Mouse (Mus musculus) kidney, embryonic 16.5 days (tissue): ENCODE data around the gene Dcbld2. TPM values are rescaled to one million over a fixed set of nuclear protein-coding genes. Genes with fewer than 3 reads are reported as not detected.

Source experiments
- ATAC-seq: fragments of 200-750 bp; cut with Nextera tagmentation; 2 replicates; pipeline ENCODE4 v1.8.0; 2017; ENCODE audit warnings: moderate TSS enrichment; ENCODE audit not compliant: low FRiP score, low TSS enrichment
- H3K27ac ChIP-seq: fragments of 300-500 bp; sonication (generic); 2 replicates; pipeline ENCODE4 v1.5.1; 2014; ENCODE audit warnings: low read length
- H3K27me3 ChIP-seq: fragments of 300-500 bp; sonication (generic); 2 replicates; pipeline ENCODE4 v1.6.1; 2014; ENCODE audit warnings: low read length, control low read depth, mixed read lengths; ENCODE audit not compliant: insufficient read depth
- H3K36me3 ChIP-seq: fragments of 300-500 bp; sonication (generic); 2 replicates; pipeline ENCODE4 v1.6.1; 2014; ENCODE audit warnings: low read length, control low read depth, mixed read lengths; ENCODE audit not compliant: insufficient read depth
- H3K4me1 ChIP-seq: fragments of 300-500 bp; sonication (generic); 2 replicates; pipeline ENCODE4 v1.6.1; 2014; ENCODE audit warnings: low read length, control low read depth, mixed read lengths; ENCODE audit not compliant: insufficient read depth
- H3K4me2 ChIP-seq: fragments of 300-500 bp; sonication (generic); replicated peaks from 2 replicates; pipeline ENCODE4 v1.6.1; 2014; ENCODE audit warnings: low read depth, low read length
- H3K4me3 ChIP-seq: fragments of 300-500 bp; sonication (generic); 2 replicates; pipeline ENCODE4 v1.5.1; 2014; ENCODE audit warnings: mild to moderate bottlenecking, low read length
- H3K9ac ChIP-seq: fragments of 300-500 bp; sonication (generic); replicated peaks from 2 replicates; pipeline ENCODE4 v1.6.1; 2014; ENCODE audit warnings: low read length
- H3K9me3 ChIP-seq: fragments of 300-500 bp; sonication (generic); 2 replicates; pipeline ENCODE4 v1.6.1; 2016; ENCODE audit warnings: low read length, control low read depth
- WGBS: fragments of 180-500 bp; shearing (Covaris S2); extraction: QIAGEN DNeasy Blood & Tissue Kit; methylation state at CpG from one replicate; pipeline ENCODE4 v1.1.7; 2014; 5-methylcytosine and 5-hydroxymethylcytosine counted together
- polyA plus RNA-seq: library from polyadenylated mRNA; unstranded; fragments of >200 nt; fragmentation: Nextera tagmentation; extraction: Ambion mirVana; gene quantifications from 2 replicates; pipeline ENCODE4 v1.2.1, GENCODE M21; 2015

The Dcbld2 gene
- 4.1 and 5.3 TPM in 2 replicates for polyA plus RNA-seq

DNA sequence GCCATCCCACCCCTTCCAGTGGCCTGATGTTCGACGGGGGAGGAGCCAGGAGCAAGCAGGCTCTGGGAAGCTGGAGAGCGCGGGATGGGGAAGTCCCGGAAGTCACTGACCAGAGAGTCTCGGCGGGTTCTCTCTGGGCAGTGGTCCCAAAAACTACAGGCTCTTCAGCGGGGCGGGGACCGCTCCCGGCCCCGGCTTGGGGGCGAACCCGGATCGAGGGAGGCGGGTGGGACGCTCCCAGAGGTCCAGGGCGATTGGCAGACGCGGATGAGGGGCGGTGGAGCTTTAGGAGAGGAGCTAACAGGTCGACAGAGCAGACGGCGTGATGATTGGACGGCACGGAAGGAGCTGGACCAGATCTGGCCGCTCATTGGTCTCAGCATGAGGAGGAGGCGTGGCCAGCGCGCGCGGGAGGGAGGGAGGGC is at the start of gene Dcbld2:
TSS of gene Dcbld2 (plus strand) at position 382 of the 425 bp plus-strand sequence.
- Histone ChIP-seq H3K27me3 (no peaks in the 10 kb centered on the region), H3K4me2 (peak within 1 kb of the TSS; percentile 89), H3K9me3 (no peaks in the 10 kb centered on the region), H3K4me1 (peaks cover 15% of the 10 kb centered on the region), H3K27ac (peak within 1 kb of the TSS; percentile 79), H3K36me3 (no peaks in the 10 kb centered on the region), H3K4me3 (peak within 1 kb of the TSS; percentile 92), H3K9ac (peak within 1 kb of the TSS; percentile 76)
- peak; percentile 100 for ATAC-seq
- WGBS, result 0% methylated on average over 28 of the region's 32 CpGs

DNA sequence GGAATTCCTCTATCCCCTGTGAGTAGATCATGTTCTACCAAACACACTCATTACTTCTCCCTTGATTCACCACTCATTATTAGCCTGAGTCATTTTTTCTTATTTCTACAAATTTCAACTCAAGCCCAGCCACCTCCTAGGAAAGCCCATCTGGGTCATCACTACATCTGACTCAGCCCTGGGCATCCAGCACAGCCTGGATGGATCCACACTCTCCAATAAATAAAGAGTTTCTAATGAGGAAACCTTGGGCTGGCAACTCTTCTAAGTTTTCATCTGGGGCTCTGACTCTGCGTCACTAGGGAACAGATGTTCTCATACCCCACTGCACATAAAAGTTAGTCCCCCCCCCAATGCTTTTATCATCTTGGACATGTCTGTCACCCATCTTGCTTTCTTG is 31.1 kb upstream of the Dcbld2 start:
- ATAC-seq, result no peak
- Histone ChIP-seq H3K4me1 (no peaks in the 10 kb centered on the region), H3K4me2 (no peak overlapping the region), H3K27ac (no peak overlapping the region), H3K36me3 (no peaks in the 10 kb centered on the region), H3K4me3 (no peak overlapping the region), H3K27me3 (no peaks in the 10 kb centered on the region), H3K9me3 (no peaks in the 10 kb centered on the region), H3K9ac (no peak overlapping the region)
- WGBS, result 44% methylated on average over 1 of the region's 1 CpGs

DNA sequence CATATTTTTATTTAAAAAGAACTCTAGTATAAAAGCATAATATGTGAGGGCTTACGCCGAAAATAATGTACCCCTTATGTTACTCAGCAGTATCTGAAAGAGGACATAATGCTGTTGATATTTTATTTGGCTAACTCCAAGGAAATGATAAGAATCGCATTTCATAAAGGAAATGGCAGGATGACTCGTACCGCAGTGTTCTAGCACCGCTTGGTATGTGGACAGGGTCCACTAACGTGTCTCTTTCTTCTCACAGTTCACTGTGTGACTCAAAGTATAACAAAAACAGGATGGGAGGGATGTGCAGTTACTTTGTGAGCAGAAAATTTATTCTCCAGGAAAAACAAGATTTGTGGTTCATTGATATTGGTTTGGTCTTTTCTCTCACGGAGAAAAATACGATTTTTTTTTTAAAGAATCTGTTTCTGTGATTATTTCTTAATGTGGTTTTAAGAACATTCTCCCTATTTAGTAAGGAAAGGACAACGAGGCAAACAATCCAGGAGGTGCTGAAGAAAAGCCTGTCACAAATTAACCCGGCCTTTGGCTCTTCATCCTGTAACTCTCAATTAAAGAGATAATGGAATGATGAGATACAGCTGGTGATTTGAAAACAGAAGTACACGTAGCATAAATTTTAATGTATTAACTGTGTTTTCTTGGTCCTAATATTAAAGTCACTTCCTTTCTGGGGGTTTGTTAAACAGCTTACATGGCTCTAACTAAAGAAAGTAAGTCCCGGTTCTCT is 30.3 kb upstream of the Dcbld2 start:
- Histone ChIP-seq H3K4me2 (no peak overlapping the region), H3K27ac (no peak overlapping the region), H3K9ac (no peak overlapping the region), H3K9me3 (no peaks in the 10 kb centered on the region), H3K27me3 (no peaks in the 10 kb centered on the region), H3K4me3 (no peak overlapping the region), H3K4me1 (no peaks in the 10 kb centered on the region), H3K36me3 (no peaks in the 10 kb centered on the region)
- WGBS, result 52% methylated on average over 13 of the region's 13 CpGs
- ATAC-seq, result no peak

DNA sequence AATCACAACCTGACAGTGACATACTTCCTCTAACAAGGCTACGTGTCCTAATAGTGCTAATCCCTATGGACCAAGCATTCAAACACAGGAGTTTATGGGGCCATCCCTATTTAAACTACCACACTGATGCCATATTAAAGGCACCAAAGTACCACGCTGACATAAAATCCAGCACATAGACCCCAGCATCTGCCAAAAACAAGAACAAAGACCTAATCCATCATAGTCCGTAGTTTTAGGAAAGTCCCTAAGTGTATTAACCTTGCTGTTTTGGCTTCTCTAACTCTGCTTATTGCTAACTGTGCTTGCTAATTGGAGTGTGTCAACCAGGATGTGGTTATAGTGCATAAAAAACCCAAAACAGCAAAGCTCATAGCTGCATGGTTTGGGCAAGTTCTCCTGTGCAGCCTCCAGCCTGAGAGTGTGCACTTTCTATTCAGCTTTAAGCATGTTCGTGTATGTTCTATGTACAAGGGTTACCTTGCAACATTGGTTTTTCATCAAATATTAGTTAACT is 21.9 kb upstream of the Dcbld2 start:
- 81% methylated on average over 4 of the region's 4 CpGs for WGBS
- H3K4me3 ChIP-seq, result no peak overlapping the region
- H3K4me1 ChIP-seq, result no peaks in the 10 kb centered on the region
- no peak for ATAC-seq
- H3K36me3 ChIP-seq, result no peaks in the 10 kb centered on the region
- H3K27me3 ChIP-seq, result no peaks in the 10 kb centered on the region
- H3K9ac ChIP-seq, result no peak overlapping the region
- no peaks in the 10 kb centered on the region for H3K9me3 ChIP-seq
- no peak overlapping the region for H3K4me2 ChIP-seq
- no peak overlapping the region for H3K27ac ChIP-seq

DNA sequence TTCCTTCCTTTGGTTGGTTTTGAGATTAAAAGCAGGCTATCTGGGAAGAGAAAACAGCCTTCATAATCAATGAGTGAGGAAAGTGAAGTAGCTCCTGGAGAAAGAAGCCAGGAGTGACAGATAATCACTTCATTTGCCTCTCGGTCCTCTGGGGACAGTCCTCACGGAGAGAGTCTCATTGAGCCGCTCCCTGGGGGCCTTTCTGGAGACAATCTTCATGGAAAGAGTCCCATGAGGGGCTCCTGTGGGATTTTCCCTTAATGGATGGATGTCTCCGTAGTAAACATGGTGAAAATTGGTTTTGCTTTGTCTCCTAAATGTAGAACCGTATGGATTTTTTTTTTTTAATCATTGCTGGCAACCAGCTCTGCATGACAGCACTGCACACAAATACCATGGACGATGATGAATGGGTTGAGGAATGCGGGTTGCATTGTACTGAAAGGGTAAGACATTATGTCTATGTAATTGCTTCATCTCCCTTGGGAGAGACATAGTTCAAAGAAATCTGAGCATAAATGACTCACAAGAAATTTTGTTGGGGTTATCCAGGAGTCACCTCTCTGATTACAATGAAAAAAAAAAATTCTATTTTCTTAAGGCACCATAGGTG is 19.0 kb upstream of the Dcbld2 start:
- no peaks in the 10 kb centered on the region for H3K4me1 ChIP-seq

DNA sequence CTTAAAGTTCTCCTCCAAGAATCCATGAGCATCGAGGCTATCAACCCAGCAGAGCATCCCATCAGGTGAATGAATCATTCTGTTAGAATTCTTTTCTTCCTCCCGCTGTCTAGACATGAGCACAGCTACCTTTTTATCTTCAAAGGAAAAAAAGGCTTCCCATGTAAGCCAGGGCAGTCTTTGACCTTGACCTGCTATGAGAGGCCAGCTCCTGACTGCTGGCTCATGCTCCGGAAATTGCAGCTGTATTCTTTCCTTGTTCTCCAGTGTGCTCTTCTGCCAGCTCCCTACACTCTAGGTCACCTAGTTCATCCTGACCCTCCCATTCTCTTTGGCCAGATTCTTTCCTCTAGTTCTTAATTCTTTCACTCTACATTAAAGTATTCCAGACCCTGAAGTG is 15.2 kb upstream of the Dcbld2 start:
- Histone ChIP-seq H3K27ac (no peak overlapping the region), H3K9ac (no peak overlapping the region), H3K27me3 (no peaks in the 10 kb centered on the region), H3K9me3 (no peaks in the 10 kb centered on the region), H3K4me1 (no peaks in the 10 kb centered on the region), H3K36me3 (no peaks in the 10 kb centered on the region), H3K4me2 (no peak overlapping the region), H3K4me3 (no peak overlapping the region)
- WGBS, result 68% methylated on average over 3 of the region's 3 CpGs
- ATAC-seq, result no peak

More for the DNA sequence above, 19.0 kb upstream of the Dcbld2 start:
- Histone ChIP-seq H3K27ac (no peak overlapping the region), H3K9ac (no peak overlapping the region), H3K9me3 (no peaks in the 10 kb centered on the region), H3K4me3 (no peak overlapping the region), H3K27me3 (no peaks in the 10 kb centered on the region), H3K4me2 (no peak overlapping the region), H3K36me3 (no peaks in the 10 kb centered on the region)
- no peak for ATAC-seq
- WGBS, result 55% methylated on average over 7 of the region's 7 CpGs

DNA sequence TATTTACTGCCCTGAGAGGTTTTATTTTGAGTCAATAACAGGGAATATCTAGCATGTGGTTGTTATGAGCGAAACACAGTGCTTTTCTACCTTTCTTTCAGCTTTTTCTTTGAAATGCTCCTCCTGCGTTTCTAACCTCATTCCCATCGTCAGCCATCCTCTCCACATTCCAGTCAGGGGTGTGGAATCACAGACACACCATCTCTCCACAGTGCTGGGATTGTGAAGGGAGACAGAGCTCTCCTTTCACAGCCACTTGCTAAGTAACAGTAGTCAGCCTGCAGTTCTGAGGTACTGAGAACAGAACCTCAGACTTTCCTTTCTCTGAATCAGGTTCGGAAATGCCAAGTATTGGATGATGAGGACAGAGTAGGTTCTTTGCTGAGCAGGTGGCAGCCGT is 14.1 kb upstream of the Dcbld2 start:
- WGBS, result 76% methylated on average over 5 of the region's 5 CpGs
- Histone ChIP-seq H3K4me1 (no peaks in the 10 kb centered on the region), H3K36me3 (no peaks in the 10 kb centered on the region), H3K9ac (no peak overlapping the region), H3K27ac (no peak overlapping the region), H3K4me2 (no peak overlapping the region), H3K27me3 (no peaks in the 10 kb centered on the region), H3K9me3 (no peaks in the 10 kb centered on the region), H3K4me3 (no peak overlapping the region)
- ATAC-seq, result no peak

DNA sequence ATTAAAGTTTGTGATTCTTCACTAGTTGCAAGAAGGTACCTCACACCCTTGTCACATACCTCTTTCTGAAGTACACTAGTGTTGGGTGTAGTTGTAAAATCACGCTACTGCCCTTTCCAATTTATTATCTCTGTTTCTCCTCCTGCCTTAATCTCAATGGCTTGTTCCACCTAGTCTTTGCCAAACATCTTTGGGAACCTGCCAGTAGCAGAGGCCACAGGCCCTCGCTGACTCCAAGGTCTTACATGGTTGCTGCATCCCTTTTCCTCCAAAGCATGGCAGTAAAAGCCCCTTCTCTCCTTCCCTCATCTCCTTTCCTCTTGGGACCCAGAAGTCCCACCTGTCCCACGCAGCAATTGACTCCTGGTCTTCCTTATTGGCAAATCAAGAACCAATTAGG is 9.6 kb upstream of the Dcbld2 start:
- Histone ChIP-seq H3K9me3 (no peaks in the 10 kb centered on the region), H3K27me3 (no peaks in the 10 kb centered on the region), H3K9ac (no peak overlapping the region), H3K4me2 (no peak overlapping the region), H3K36me3 (no peaks in the 10 kb centered on the region), H3K4me3 (no peak overlapping the region), H3K4me1 (no peaks in the 10 kb centered on the region), H3K27ac (no peak overlapping the region)
- no peak for ATAC-seq
- WGBS, result 69% methylated on average over 3 of the region's 3 CpGs

DNA sequence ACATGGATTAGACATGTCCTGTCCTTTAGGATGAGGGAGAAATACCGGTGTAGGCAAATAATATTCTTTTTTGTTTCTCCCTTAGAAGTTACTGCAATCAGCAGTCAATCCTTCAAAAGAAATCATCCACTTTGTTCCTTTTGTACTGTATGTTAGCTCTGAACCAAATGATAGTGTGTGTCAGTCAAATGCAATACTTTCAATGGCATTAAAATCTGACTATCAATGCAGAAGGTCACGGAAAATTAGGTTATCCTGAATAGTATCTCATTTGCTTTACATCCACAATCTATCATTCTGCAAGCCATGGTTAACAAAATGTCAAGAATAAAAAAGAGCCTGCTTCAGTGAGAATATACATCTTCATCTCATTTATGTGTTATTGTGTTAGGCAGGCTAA is 7.2 kb upstream of the Dcbld2 start:
- ATAC-seq, result no peak
- H3K27ac ChIP-seq, result no peak overlapping the region
- no peak overlapping the region for H3K4me2 ChIP-seq
- H3K4me1 ChIP-seq, result no peaks in the 10 kb centered on the region
- H3K36me3 ChIP-seq, result no peaks in the 10 kb centered on the region
- no peak overlapping the region for H3K9ac ChIP-seq
- H3K9me3 ChIP-seq, result no peaks in the 10 kb centered on the region
- no peaks in the 10 kb centered on the region for H3K27me3 ChIP-seq
- WGBS, result 86% methylated on average over 2 of the region's 2 CpGs
- no peak overlapping the region for H3K4me3 ChIP-seq

DNA sequence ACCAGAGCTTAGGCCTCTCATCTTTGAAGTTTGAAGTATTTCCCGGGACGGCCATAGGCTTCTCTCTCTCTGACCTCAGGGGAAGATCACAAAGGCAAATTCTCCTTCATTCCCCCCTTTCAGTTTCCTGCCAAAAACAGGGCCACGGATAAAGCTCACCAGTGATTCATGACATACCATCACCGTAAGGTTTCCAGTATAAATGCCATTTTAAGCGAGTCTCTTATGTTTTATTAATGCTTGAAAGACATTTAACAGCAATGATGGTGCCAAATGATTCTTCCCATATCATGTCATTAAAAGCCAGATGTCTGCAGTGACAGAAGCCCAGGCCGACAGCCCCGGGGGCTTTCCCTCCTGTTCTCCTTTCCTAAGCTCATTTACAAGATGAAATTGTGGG is 3.6 kb upstream of the Dcbld2 start:
- Histone ChIP-seq H3K36me3 (no peaks in the 10 kb centered on the region), H3K9me3 (no peaks in the 10 kb centered on the region), H3K27me3 (no peaks in the 10 kb centered on the region), H3K4me1 (peaks cover 6% of the 10 kb centered on the region), H3K27ac (no peak overlapping the region), H3K4me3 (no peak overlapping the region), H3K4me2 (no peak overlapping the region), H3K9ac (no peak overlapping the region)
- no peak for ATAC-seq
- 26% methylated on average over 7 of the region's 7 CpGs for WGBS
